Mouse (Mus musculus) C2C12 (cell line): ENCODE measurements around the gene Dynll2.

Experiments used
- CTCF ChIP-seq: IDR thresholded peaks from one replicate; pipeline ENCODE4 v1.5.1; 2011; ENCODE audit not compliant: control insufficient read depth, insufficient read depth, insufficient read length
- FOSL1 ChIP-seq: IDR thresholded peaks from one replicate; pipeline ENCODE4 v1.8.0; 2011; ENCODE audit warnings: mild to moderate bottlenecking, low read length; ENCODE audit not compliant: poor library complexity, insufficient read depth, severe bottlenecking
- MAX ChIP-seq: IDR thresholded peaks from one replicate; pipeline ENCODE4 v1.6.1; 2011; ENCODE audit warnings: mild to moderate bottlenecking, control low read depth
- MYOD1 ChIP-seq: IDR thresholded peaks from one replicate; pipeline ENCODE4 v1.6.1; 2011; ENCODE audit warnings: low read depth; ENCODE audit not compliant: control insufficient read depth, insufficient read length
- USF1 ChIP-seq: IDR thresholded peaks from one replicate; pipeline ENCODE4 v1.6.1; 2011; ENCODE audit warnings: low read depth, mild to moderate bottlenecking, control low read depth, moderate library complexity

DNA sequence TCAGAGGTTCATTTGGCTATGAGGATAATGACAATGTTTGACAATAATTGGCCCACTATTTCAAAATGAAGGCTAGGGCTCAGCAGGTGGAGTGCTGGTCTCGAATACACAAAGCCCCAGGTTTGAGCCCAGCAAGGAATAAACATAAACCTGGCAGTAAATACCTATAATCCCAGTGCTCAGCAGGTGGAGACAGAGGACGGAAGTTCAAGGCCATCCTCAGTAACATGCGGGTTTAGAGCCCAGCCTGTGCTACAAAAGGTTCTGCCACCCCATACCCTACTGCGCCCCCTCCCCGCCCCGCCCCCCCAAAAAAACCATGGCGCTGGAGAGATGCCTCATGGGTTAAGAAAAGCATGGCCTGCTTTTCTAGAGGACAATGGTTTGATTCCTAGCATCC, 48.6 kb upstream of the Dynll2 start:
- TF ChIP-seq CTCF (no peak), MAX (no peak), MYOD1 (no peak), USF1 (no peak), FOSL1 (no peak)
